8 mouse cellular contexts compared by ENCODE assay signal in genomic region chr7:38108260-38108632, GRCm38 (mm10). TPM values are rescaled to one million over a fixed set of nuclear protein-coding genes. Genes with fewer than 3 reads are reported as not detected.
DNase-seq lines count a peak whose midpoint lies in the region; ATAC-seq lines count a peak whose summit lies in the region.

No protein-coding gene starts in this region.

- intact Hi-C loops in gastrocnemius, postnatal 36 days (cut with DNase I) = no loop called here

- H3K4me3 ChIP-seq in forebrain, embryonic 14.5 days (ENCODE audit: low read depth, low read length) = peak overlapping the region; percentile 68
- H3K4me3 ChIP-seq in midbrain, embryonic 15.5 days = peak overlapping the region; percentile 55

- H3K4me1 ChIP-seq in forebrain, embryonic 14.5 days (ENCODE audit: control insufficient read depth, insufficient read depth, low read length) = 0 out of 2 replicates have a peak, but pooled peaks cover 3% of the 10 kb centered on the region
- H3K4me1 ChIP-seq in midbrain, embryonic 15.5 days = peaks cover 12% of the 10 kb centered on the region; the same call in 1 of the 2 replicates

- WGBS in forebrain, embryonic 14.5 days = 38% methylated on average over 10 of the region's 10 CpGs
- WGBS in midbrain, embryonic 15.5 days = 32% methylated on average over 10 of the region's 10 CpGs

- peak overlapping the region; percentile 94 for H3K4me2 ChIP-seq in forebrain, embryonic 14.5 days (ENCODE audit: low read length)
- peak overlapping the region; percentile 93 for H3K4me2 ChIP-seq in midbrain, embryonic 15.5 days

- peak overlapping the region; percentile 61 for H3K9ac ChIP-seq in forebrain, embryonic 14.5 days (ENCODE audit: low read length)
- H3K9ac ChIP-seq in midbrain, embryonic 15.5 days = peak overlapping the region; percentile 58

- peak; percentile 62 for DNase-seq in cerebellum, adult 11-12 months
- no peak for DNase-seq in cerebellum, postnatal 14 days
- DNase-seq in CD4-positive, CD25-positive, alpha-beta regulatory T cell, adult 2 months (ENCODE audit: low read depth, low spot score) = peak; percentile 43
- DNase-seq in forebrain, embryonic 14.5 days (ENCODE audit: low spot score) = no peak
- DNase-seq in kidney, postnatal 4 days = peak; percentile 46 to 72
- no peak for DNase-seq in gastrocnemius, postnatal 36 days
- DNase-seq in c-Kit-positive CD71-positive TER-119-positive erythroid progenitor cells, embryonic 14.5 days (ENCODE audit: low spot score) = no peak

- H3K27ac ChIP-seq in forebrain, embryonic 14.5 days (ENCODE audit: low read depth, low read length) = no peak overlapping the region
- no peak overlapping the region for H3K27ac ChIP-seq in midbrain, embryonic 15.5 days

- no peaks in the 10 kb centered on the region for H3K36me3 ChIP-seq in forebrain, embryonic 14.5 days (ENCODE audit: control insufficient read depth, insufficient read depth, low read length)
- H3K36me3 ChIP-seq in midbrain, embryonic 15.5 days (replicated peaks) = no peaks in the 10 kb centered on the region

- no peak for ATAC-seq in forebrain, embryonic 14.5 days
- ATAC-seq in midbrain, embryonic 15.5 days (replicated peaks) = no peak; the same call in 1 of the 2 replicates

- no peaks in the 10 kb centered on the region for H3K9me3 ChIP-seq in forebrain, embryonic 14.5 days (replicated peaks; ENCODE audit: control insufficient read depth, low read length)
- no peaks in the 10 kb centered on the region for H3K9me3 ChIP-seq in midbrain, embryonic 15.5 days

- H3K27me3 ChIP-seq in forebrain, embryonic 14.5 days (replicated peaks; ENCODE audit: control insufficient read depth, insufficient read depth, low read length) = 0 out of 2 replicates have a peak, but pooled peaks cover 2% of the 10 kb centered on the region
- 0 out of 2 replicates have a peak, but pooled peaks cover 3% of the 10 kb centered on the region for H3K27me3 ChIP-seq in midbrain, embryonic 15.5 days (replicated peaks)

RNA-seq across cellular contexts. Expression of gene Ccne1, which starts 0.9 kb away (rescaled TPM):
- 17.0 and 18.5 TPM in 2 replicates for polyA plus RNA-seq in forebrain, embryonic 14.5 days (2014; fragmentation: Nextera tagmentation; extraction: Ambion mirVana)
- polyA plus RNA-seq in midbrain, embryonic 15.5 days (2015; fragmentation: Nextera tagmentation; extraction: Ambion mirVana) = 11.6 and 13.2 TPM in 2 replicates
- total RNA-seq in gastrocnemius, postnatal 36 days (2021) = 1 to 10 TPM in 1 of 2 experiments, under 1 TPM in 1; 0.49 to 1.5 TPM

Comparison
In these comparisons a context has a peak if more than half of its experiments do, and no peak if none do; other contexts are left out.
1. DNase-seq: peak in cerebellum, adult 11-12 months (single experiment), CD4-positive, CD25-positive, alpha-beta regulatory T cell, adult 2 months (single experiment) and kidney, postnatal 4 days (2 of 2); none in cerebellum, postnatal 14 days (0 of 2), forebrain, embryonic 14.5 days (single experiment), gastrocnemius, postnatal 36 days (0 of 2) and c-Kit-positive CD71-positive TER-119-positive erythroid progenitor cells, embryonic 14.5 days (single experiment).